Mouse (Mus musculus) kidney, postnatal 25 days (tissue): ENCODE data around the gene Tmem206.
A peak's percentile ranks its signal among the peaks of the same experiment; 100 is the strongest.

Experiments
- DNase-seq, 2 experiments: peaks; one replicate each; pipeline ENCODE4 v3.0.0; 2021; ENCODE audit warnings: mixed read lengths in 2 of 2

Tmem206 gene

DNA sequence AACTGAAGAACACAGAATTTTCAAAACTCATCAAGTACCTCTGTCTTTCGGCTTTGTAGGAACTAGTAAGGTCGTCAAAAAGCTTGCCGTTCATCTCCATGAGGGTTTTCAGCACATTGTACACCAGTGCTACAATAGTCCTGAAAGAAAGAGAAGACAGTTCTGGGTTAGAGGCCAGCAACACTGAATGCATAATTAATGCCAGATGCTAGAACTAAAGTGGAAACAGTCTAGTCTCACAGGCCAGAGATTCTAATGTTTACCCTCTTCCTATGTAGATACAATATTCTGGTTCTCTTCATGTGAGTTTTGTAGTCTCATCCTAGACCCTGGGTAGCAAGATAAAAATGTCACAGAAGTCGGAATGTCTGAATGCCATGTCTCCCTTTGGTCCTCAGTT is 28.1 kb downstream of the Tmem206 start:
- no peak for DNase-seq

DNA sequence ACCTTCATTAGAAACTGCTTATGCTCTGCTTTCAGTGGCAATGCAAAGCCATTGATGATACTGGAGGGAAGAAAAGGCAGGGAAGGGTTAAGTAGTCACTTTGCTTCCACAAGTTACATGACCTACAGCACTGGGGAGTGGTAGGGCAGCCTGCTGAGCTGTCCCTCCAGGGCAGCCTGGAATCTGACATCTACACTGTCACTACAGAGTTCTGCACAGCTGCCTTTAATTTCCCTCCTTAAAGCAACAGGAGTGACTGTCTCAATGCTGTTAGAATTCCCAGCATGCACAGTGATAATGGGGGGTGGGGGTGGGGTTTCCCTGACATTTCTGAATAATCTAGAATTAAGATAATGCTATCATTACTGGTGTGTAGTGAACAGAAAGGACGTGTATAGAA is 31.2 kb downstream of the Tmem206 start:
- no peak for DNase-seq

GRCm38 (mm10) chr1:191359478-191359877 is 33.8 kb downstream of the Tmem206 start:
- DNase-seq = no peak

DNA sequence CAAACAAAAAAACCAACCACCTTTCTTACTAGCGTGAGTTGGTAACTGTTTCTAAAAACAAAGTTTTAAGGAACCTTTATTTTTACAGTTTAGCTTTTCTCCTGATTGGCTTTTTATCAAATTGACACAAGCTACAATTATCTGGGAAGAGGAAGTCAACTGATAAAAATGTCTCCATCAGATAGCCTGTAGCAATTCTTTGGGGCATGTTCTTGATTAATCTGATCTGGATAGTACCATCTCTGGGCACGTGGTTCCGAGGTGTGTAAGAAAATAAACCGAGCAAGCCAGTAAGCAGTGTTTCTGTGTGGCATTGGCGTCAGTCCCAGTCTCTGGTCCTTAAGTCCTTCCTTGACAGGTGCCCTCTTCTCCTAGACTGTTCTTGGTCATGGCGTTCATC is 36.7 kb downstream of the Tmem206 start:
- DNase-seq = no peak

DNA sequence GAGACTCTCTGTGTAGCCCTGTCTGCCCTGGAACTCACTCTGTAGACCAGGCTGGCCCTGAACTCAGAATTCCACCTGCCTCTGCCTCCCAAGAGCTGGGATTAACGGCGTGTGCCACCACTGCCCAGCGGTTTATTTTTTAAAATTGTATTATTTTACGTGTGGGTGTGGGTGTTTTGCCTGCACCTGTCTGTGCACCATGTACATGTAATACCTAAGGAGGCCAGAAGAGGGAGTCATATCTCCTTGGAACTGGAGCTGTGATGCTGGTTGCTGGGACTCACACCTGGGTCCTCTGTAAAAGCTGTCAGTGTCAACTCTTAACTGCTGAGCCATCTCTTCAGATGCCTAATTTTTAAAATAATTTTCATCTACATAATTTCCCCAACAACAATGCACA is 38.8 kb downstream of the Tmem206 start:
- peak in 1 of 2 experiments; percentile 45 for DNase-seq

DNA sequence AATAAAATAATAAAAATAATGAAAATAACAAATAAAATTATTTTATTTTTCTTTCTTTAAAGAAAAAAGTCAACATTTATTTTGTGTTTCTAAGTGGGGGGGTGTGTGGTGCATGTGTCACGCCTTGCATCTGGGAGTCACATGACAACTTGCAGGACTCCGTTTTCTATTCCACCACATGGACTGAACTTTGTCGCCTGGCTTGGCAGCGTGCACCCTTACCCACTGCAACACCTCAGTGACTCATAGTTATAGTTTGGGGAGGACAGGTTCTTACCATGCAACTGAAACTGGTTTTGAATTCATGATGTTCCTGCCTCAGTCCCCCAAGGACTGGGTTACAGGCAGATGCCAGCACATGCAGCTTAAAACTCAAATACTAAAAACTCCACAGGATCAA is 42.5 kb downstream of the Tmem206 start:
- DNase-seq = peak; percentile 64 to 79

- no peak for DNase-seq
Measured at GRCm38 (mm10) chr1:191369140-191369539, 43.4 kb downstream of the Tmem206 start.

- DNase-seq = no peak
Measured at GRCm38 (mm10) chr1:191374993-191375643, 49.4 kb downstream of the Tmem206 start.

- no peak for DNase-seq
Measured at GRCm38 (mm10) chr1:191375644-191375998, 49.9 kb downstream of the Tmem206 start.

- DNase-seq = no peak
Measured at GRCm38 (mm10) chr1:191378080-191378479, 52.4 kb downstream of the Tmem206 start.

DNA sequence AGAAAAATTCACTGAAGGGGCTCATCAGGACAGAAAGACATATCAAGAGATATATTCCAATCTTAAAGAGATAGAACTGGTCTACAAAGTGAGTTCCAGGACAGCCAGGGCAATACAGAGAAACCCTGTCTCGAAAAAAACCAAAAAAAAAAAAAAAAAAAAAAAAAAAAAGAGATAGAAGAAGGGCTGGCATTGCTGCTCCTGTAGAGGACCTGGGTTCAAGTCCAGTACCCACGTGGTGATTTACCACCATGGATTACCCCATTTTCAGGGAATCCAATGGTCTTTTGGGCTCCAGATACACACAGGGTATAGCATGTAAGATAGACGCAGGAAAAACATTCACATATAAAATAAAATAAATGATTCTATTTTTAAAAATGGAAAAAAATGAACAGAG is 55.1 kb downstream of the Tmem206 start:
- no peak for DNase-seq

DNA sequence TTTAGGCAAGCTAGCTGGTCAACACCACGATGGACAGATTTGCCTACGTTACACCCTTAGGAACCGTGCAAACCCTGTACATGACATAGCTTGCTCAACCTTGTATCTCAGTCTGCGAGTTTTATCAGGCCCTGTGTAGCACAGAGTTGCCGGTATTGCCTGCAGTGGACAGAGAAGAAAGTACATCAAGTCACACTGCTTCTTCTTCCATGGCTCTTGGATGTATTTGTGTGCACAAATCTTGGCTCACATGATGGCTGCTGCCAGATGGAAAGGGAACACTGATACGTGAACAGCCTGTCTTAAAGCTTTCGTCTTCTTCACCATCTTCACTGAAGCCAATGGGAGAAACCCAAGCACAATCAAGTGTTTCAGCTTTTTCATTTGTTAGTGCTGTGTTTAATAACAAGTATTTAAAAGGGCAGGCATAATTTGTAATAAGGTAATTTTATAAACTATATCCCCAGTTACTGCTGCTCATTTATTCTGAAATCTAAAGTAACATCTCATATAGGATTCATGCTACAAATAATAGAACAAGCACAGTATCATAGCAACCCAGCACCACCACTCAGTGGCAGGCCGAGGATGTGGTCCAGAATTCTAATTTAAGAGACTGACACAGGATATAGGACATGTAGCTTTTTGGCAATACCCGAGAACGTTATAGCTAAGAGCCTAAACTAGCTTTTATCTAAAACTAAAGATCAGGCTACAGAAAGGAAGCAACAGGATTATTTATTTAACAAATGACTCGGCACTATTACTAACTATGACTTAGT is 56.4 kb downstream of the Tmem206 start:
- DNase-seq = no peak

- no peak for DNase-seq
Measured at GRCm38 (mm10) chr1:191384786-191385430, 59.2 kb downstream of the Tmem206 start.

DNA sequence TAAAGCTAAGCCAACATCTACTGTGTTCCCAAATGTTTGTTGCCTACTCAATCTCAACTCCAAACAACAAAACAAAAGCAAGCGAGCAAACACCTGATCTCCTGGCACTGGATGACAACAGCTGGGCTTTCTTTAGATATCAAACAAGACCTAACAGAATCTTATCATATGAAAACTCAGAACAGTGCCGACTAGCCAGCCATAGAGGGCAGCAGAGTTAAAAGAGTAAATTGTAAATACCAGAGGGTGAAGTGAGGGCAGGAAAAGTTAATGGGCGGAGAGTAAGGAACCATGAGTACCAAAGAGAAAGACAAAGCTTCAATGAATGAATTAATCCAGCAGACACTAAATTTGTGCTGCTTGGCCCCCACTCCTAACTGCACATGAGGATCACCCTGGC is 65.6 kb downstream of the Tmem206 start:
- DNase-seq = peak; percentile 64 to 75

DNA sequence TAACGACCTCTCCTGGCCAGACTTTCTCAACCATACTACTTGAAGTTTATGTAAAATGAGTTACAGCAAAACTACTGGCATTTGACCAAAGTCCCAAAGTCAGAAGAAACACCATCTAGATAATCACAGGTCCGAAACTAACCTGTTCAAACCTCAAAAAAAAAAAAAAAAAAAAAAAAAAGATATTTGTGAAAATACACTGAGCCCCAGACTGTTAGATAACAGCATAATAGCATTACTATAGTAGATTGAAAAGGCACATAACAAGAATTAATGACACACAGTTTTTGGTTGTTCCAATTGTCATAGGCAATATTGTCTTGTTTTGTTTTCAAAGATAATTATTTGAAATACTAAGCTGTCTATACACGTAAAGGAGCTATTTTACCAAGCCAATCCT is 67.8 kb downstream of the Tmem206 start:
- DNase-seq = no peak

GRCm38 (mm10) chr1:191394126-191394525 is 68.4 kb downstream of the Tmem206 start:
- peak in 1 of 2 experiments; percentile 63 for DNase-seq

- no peak for DNase-seq
Measured at GRCm38 (mm10) chr1:191395200-191395599, 69.5 kb downstream of the Tmem206 start.

- DNase-seq = peak; percentile 59 to 77
Measured at GRCm38 (mm10) chr1:191395871-191396433, 70.2 kb downstream of the Tmem206 start.

GRCm38 (mm10) chr1:191396446-191396845 is 70.7 kb downstream of the Tmem206 start:
- peak; percentile 60 to 85 for DNase-seq

DNA sequence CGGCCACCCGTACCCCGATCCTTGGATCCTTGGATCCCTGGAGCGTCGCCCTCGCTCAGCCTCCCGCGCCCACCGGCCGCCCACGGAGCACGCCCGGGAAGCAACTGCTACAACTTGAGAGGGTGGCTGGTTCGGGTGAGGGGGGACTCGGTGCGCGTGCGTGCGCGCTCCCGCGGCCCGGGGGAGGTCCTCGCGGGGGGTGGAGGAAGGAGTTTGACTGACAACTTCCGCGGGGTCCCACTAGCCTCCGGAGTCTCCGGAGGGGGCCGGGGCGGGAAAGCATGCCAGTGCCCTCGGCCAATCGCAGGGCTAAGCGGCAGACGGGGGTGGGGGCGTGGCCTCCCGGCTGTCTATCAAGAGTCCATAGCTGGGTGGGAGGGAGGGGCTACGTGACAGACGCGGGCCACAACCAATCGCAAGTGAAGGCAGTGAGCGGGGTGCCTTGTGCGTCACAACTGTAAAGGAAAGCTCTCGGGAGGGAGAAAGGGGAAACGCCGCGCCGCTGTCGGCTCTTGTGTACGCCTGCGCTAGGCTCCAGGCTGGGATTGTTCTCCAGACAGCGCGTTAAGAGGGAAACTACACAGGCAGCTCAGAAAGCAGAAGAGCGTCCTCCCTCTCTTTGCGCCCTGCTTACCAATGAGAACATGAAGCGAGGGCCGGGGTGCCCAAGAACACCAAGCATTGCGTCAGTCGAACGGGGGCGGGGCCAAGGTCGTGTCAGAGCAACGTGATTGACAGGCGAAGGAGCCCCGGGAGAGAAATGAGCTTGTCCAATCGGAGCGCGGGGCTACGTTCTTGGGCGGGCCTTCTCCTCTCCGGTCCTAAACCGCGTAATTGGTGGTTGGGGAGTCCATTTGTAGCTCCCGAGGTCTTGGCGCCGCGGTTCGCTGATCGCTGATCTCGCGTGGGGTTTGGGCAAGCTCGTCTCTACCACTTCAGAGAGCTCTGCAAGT is 71.5 kb downstream of the Tmem206 start:
- peak; percentile 100 for DNase-seq
